Mouse (Mus musculus): ENCODE results near the gene Tuba3a.
"Not testable (repeated sequence)": the region's sequence is repeated elsewhere in the genome, so short reads cannot be mapped to it uniquely, and the experiment has no call there.

The Tuba3a gene

DNA sequence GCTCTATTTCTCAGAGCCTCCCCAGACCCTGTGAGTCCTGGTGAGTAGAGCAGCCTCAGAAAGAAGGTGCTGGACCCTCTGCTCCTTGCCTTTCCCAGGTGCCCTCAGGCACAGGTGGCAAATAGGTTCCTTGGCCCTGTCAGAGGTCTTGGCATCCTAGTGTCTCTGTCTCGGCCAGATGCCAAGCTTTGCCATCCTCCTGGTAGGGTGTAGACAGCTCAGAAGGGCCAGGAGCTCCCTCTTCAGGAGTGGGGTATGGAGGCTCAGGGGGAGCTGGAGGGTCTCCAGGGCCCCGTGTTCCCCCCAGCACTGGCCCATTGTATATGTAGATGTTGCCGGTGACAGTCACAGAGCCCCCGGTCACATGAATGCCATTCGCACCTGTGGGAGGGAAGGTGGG lies 21.2 kb upstream of the Tuba3a start:
- no peak for DNase-seq (ENCODE audit: low spot score)

DNA sequence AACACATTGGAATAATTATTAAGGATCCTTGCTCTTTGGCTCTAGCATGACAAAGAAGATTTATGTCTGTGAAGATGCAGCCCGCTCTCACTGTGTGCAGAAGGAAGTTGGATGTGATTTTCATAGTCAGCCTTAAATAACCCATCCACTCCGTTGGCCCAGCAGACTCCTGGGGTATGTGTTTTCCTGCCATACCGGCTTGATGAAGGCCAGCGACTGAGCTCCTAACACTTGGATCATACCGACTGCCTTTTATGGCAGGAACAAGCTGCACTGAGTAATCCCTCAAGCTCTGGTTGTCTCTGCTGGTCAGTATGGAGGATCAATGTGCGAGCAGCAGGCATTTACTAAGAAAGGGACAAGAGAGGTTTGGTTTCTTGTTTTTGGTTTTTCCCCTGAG lies 19.6 kb upstream of the Tuba3a start:
- no peak for DNase-seq (ENCODE audit: low spot score)

GRCm38 (mm10) chr6:125304408-125304807 lies 18.6 kb upstream of the Tuba3a start:
- DNase-seq (ENCODE audit: low spot score), result not testable (repeated sequence)

- DNase-seq (ENCODE audit: low spot score), result no peak
Observed at GRCm38 (mm10) chr6:125303242-125303641, 17.4 kb upstream of the Tuba3a start.

- no peak for DNase-seq (ENCODE audit: low spot score)
Observed at GRCm38 (mm10) chr6:125302231-125302982, 16.6 kb upstream of the Tuba3a start.

DNA sequence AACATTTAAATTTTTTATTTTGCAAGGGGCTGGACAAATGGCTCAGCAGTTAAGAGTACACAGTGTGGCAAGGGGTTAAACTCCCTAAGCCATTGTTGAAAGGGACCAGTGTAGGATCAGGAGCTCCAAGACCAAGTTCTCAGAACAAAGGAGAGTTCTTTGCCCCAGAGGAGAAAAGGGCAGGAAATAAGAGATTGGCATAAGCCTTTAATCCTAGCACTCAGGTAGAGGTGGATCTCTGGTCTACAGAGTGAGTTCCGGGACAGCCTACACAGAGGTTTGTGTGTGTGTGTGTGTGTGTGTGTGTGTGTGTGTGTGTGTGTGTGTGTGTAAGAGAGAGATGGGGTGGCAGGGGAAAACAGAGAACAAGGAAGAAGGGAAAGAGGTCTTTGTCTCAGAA lies 15.1 kb upstream of the Tuba3a start:
- no peak for DNase-seq (ENCODE audit: low spot score)

DNA sequence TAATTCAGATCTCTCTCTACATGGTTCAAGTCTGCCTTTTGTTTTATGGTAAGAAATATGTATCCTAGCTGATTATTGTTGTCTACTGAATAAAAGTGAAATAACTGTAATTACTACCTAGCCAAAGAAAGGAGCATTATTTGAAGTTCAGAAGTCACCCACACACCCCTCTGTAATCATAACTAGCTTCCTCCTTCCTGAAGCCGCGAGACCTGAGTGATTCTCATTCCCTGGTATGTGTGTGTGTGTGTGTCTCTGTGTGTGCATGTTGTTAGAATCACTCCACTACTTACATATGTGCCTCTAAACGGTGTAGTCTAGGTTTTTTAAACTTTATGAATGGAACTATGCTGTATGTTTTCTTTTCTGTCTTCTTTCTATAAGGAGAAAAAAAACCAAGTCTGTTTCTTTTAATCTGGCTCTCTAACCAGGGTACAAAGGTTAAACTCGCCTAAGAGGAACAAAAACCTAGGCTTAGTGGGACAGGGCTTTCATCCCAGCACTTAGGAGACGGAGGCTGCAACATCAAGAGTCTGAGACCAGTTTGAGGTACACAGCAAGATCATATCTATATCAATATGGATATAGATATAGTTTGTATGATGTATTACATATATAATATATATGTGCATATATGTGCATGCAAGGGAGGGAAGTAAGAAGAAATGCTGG lies 11.4 kb upstream of the Tuba3a start:
- no peak for DNase-seq (ENCODE audit: low spot score)

DNA sequence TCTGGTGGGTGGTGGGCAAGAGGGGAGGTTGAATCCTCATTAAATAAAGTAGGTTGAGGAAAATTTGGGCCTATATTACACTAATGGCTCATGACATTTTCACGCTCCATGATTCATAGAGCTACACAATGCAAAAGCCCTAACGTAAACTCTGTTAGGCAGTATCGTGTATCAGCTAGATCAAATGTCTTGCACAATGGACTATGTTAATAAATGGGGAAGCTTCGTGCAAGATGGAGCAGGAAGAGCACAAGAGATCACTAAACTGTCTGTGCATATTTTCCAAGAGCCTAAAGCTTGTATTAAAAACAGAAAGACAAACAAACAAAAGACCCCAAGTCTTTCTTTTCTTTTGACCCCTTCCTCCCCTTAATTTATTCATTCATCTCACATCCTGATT lies 8.2 kb upstream of the Tuba3a start:
- DNase-seq (ENCODE audit: low spot score), result no peak

- no peak for DNase-seq (ENCODE audit: low spot score)
Observed at GRCm38 (mm10) chr6:125292256-125292655, 6.4 kb upstream of the Tuba3a start.

GRCm38 (mm10) chr6:125291329-125291728 lies 5.5 kb upstream of the Tuba3a start:
- no peak for DNase-seq (ENCODE audit: low spot score)

DNA sequence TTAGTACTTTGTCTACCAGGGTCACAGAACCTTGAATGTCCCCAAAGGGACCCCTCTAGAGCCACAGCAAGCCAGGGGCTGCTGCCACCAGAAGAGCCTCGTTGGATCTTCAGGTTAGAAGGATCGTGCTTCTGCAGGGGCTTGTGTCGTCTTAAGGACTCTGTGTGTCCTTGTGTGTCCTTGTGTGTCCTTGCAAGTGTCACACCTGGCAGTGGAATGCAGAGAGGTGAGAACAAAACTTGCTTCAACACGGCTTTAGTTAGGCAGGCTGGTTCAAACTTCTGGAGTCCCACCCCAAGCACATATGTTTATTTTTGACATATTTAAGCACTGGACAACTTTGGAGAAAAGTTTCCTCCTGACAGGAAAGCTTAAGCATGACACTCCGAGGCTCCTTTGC lies 2.9 kb upstream of the Tuba3a start:
- DNase-seq (ENCODE audit: low spot score), result no peak

DNA sequence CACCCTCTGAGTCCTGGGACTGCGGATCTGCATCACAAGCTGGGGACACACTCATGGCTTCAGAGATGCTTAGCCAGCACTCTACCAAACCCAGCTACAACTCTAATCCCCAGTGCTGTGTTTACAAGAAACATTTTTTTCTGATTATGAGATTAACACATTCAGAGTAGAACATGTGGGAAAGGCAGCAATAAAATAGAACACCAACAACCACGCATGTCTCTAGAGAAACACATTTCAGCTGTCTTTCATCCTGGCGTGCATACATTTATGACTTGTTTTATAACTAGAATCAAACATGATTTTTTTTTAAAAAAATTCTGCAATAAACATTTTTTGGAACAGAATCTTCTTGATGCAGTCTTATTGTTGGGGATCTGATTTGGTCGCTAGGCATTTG lies 1.1 kb upstream of the Tuba3a start:
- DNase-seq (ENCODE audit: low spot score), result peak; percentile 24

GRCm38 (mm10) chr6:125284751-125285150 lies 1.1 kb downstream of the Tuba3a start:
- no peak for DNase-seq (ENCODE audit: low spot score)

DNA sequence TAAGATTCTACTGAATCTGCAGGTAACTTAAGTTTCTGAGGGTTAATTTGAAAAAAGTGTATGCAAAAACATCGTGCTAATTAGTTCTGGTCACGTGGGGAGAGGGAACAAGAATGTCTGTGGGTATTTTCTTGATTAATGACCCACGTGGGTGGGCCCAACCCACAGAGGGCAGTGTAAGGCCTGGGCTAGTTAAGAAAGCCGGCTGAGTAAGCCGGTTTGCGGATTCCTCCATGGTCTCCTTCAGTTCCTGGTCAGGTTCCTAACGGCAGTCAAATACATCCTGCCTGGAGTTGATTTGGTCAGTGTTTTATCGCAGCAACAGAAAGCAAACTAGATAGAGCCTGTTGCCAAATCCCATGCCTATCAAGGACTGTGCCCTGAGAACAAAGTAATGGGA lies 1.6 kb downstream of the Tuba3a start:
- DNase-seq (ENCODE audit: low spot score), result no peak

DNA sequence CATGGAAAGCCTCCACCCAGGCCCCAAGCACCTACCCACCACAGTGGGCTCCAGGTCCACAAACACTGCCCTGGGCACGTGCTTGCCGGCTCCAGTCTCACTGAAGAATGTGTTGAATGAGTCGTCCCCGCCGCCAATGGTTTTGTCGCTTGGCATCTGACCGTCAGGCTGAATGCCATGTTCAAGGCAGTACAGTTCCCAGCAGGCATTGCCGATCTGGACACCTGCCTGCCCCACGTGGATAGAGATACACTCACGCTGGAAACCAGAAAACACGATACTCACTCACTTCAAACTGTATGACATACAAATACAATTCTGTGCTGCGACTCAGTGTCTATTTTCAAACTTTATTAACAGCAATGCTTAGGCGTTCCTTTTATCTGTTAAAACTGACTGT lies 3.1 kb downstream of the Tuba3a start:
- not testable (repeated sequence) for DNase-seq (ENCODE audit: low spot score)

- DNase-seq (ENCODE audit: low spot score), result no peak
Observed at GRCm38 (mm10) chr6:125279729-125280128, 6.1 kb downstream of the Tuba3a start.

DNA sequence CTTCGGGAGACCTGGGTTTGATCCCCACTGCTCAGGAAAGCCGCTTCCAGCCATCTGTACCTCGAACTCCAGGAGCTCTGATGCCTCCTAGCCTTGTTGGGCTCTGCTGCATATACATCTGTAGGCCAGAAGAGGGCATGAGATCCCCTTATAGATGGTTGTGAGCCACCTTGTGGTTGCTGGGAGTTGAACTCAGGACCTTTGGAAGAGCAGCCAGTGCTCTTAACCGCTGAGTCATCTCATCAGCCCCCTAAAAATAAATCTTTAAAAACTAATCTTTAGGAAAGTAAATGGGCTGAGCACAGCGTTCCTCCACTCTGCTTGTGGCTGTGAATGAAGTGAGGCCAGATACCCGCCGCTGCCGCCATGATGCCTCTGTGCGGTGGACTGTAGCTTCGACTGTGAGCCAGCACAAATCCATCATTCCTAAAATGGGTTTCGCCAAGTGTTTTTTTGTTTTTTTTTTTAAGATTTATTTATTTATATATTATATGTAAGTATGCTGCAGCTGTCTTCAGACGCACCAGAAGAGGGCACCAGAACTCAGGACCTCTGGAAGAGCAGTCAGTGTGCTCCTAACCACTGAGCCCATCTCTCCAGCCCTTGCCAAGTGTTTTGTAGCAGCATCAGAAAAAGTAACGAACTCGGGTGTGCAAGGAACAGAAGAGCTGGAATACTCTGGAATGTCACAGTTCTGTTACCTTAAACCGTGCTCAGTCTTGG lies 10.8 kb downstream of the Tuba3a start:
- DNase-seq (ENCODE audit: low spot score), result no peak

DNA sequence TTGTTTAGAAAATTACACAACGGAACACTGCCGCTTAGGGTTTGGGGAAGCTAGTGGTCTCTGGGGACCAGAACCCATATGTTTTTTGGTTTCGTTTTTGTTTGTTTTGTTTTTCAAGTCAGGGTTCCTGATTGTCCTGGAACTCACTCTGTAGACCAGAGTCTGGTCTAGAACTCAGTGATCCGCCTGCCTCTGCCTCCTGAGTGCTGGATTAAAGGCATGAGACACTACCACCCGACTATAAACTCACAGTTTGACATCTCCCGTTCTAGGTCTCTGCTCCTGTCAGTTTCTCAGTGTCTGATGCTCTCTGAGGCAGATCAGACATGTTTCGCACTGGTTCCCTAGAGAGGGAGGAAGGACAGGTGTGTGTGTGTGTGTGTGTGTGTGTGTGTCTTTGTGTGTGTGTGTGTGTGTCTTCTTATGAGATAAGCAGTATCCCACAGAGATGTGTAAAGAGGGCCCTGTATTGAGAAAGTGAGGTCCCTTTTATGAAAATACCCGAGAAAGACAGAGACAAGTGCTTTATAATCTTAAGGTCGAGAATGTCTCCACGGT lies 13.5 kb downstream of the Tuba3a start:
- DNase-seq (ENCODE audit: low spot score), result no peak

DNA sequence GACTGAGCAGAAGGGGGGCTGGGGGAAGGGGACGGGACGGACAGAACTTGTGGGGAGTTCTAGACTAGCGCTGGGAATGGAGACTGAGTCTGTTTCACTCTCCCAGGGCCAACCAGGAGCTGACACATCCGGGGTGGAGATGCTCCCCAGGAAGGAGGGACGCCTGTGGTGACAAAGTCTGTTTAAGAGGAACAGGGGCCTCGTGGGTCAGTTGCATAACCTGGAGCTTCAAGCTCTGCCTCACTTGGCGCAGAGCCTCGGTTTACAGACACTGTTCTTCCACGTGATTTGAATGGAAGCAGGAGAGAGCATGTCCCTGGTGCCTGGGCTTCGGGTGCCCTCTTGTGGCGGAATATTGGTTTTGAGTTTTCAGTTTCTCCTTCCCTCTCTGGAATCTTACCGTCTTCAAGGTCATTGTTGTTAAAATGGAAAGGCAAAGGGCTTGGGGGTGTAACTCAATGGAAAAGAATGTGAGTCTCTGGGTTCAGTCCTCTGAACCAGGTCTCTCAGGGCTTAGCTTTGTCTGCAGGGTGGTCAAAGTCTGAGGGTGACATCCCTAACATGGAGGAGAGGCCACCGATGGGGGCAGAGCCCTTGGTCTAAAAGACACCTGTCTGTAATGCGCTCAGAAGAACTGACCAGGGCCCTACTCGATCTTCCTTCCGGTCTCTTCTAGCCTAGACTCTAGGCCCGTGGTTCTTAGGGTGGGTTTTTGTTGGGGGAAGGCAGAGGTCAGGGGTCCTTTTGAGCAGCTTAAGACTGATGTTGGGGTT lies 14.2 kb downstream of the Tuba3a start:
- peak; percentile 92 for DNase-seq (ENCODE audit: low spot score)

DNA sequence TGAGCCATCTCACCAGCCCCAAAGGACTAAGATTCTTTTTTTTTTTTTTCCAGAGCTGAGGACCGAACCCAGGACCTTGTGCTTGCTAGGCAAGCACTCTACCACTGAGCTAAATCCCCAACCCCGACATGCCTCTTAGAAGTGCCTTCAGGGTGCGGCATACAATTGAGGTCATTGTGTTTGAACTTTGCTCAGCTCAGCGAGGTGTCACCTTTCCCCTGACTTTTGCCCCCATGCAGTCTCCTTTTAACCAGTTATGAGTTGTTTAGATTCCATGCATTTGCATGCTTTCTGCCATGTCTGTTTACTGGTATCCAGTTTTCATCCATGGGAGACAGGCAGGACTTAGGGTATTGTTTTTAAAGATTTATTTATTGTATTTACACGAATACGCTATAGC lies 17.0 kb downstream of the Tuba3a start:
- DNase-seq (ENCODE audit: low spot score), result no peak

DNA sequence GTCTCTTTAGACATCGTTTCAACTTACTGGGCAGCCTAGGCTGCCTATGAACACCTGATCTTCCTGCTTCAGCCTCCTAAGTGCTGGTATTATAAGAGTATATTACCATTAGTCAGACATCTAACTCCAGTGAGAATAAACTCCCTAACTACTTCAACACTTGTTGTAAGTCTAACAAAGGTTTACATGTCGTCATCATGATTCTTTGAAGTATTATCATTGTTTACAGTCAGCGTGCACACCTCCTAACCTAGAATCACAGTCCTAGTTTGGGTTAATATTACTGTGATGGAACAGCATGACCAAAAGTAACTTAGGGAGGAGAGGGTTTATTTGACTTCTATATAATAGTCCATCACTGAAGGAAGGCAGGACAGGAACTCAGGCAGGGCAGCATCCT lies 18.4 kb downstream of the Tuba3a start:
- DNase-seq (ENCODE audit: low spot score), result no peak

GRCm38 (mm10) chr6:125266600-125266999 lies 19.2 kb downstream of the Tuba3a start:
- not testable (repeated sequence) for DNase-seq (ENCODE audit: low spot score)

Data from layer of hippocampus, adult 9-10 months (tissue).